ENCODE assay signal across 24 mouse cellular contexts in genomic region chr1:124950849-124951248, GRCm38 (mm10).
DNase-seq lines count a peak whose midpoint lies in the region; ATAC-seq and TF ChIP-seq lines count a peak whose summit lies in the region.
"Had no signal": no experiment of that assay in that cellular context is flagged by ENCODE, and none has a peak within 500 bp of the region (broad histone marks: within the 10 kb centered on the region; RNA-seq: fewer than 3 reads in every experiment).

No protein-coding gene starts in this region.

- no peak overlapping the region for H3K4me3 ChIP-seq in lung, embryonic 14.5 days (ENCODE audit: low read depth, low read length)
- no peak overlapping the region for H3K4me3 ChIP-seq in lung, embryonic 16.5 days (ENCODE audit: low read length)
- H3K4me3 ChIP-seq: embryonic facial prominence, embryonic 10.5 days; embryonic facial prominence, embryonic 12.5 days; forebrain, embryonic 13.5 days; forebrain, embryonic 15.5 days had no signal

- DNase-seq in lung, embryonic 14.5 days: peak; percentile 37
- no peak for DNase-seq in lung, postnatal 25 days (ENCODE audit: low spot score)
- no peak for DNase-seq in lung, adult 18-20 months
- peak; percentile 29 for DNase-seq in lung, postnatal 10 days
- no peak for DNase-seq in lung, postnatal 14 days
- DNase-seq: adrenal gland, adult 8-10 months; adrenal gland, postnatal 14 days; adrenal gland, postnatal 36 days; B cell, adult 2 months; cerebellum, adult 11-12 months; cerebellum, adult 2 months; cerebellum, adult 9-10 months; cerebellum, postnatal 10 days; cerebellum, postnatal 25 days had no signal

- H3K36me3 ChIP-seq in lung, embryonic 14.5 days (ENCODE audit: insufficient read depth): no peaks in the 10 kb centered on the region
- no peaks in the 10 kb centered on the region for H3K36me3 ChIP-seq in lung, embryonic 16.5 days (ENCODE audit: control insufficient read depth, insufficient read depth, low read length)
- H3K36me3 ChIP-seq: embryonic facial prominence, embryonic 10.5 days; embryonic facial prominence, embryonic 12.5 days; forebrain, embryonic 15.5 days; G1E had no signal

- H3K27ac ChIP-seq in lung, embryonic 14.5 days (ENCODE audit: low read depth): no peak overlapping the region
- H3K27ac ChIP-seq in lung, embryonic 16.5 days (ENCODE audit: low read length): no peak overlapping the region
- H3K27ac ChIP-seq: embryonic facial prominence, embryonic 10.5 days; embryonic facial prominence, embryonic 12.5 days; forebrain, embryonic 13.5 days; forebrain, embryonic 15.5 days had no signal

- no peak overlapping the region for H3K9ac ChIP-seq in lung, embryonic 14.5 days
- no peak overlapping the region for H3K9ac ChIP-seq in lung, embryonic 16.5 days (ENCODE audit: low read length)
- H3K9ac ChIP-seq: embryonic facial prominence, embryonic 12.5 days; forebrain, embryonic 13.5 days; forebrain, embryonic 15.5 days had no signal

- H3K4me1 ChIP-seq in lung, embryonic 14.5 days (ENCODE audit: insufficient read depth): no peaks in the 10 kb centered on the region
- no peaks in the 10 kb centered on the region for H3K4me1 ChIP-seq in lung, embryonic 16.5 days (replicated peaks; ENCODE audit: control insufficient read depth, insufficient read depth, low read length)
- H3K4me1 ChIP-seq: embryonic facial prominence, embryonic 10.5 days; embryonic facial prominence, embryonic 12.5 days; forebrain, embryonic 13.5 days; forebrain, embryonic 15.5 days had no signal

- no peak overlapping the region for H3K4me2 ChIP-seq in lung, embryonic 14.5 days
- H3K4me2 ChIP-seq in lung, embryonic 16.5 days (ENCODE audit: low read depth, low read length): no peak overlapping the region
- H3K4me2 ChIP-seq: embryonic facial prominence, embryonic 12.5 days; forebrain, embryonic 13.5 days; forebrain, embryonic 15.5 days had no signal

- no peaks in the 10 kb centered on the region for H3K27me3 ChIP-seq in lung, embryonic 14.5 days (ENCODE audit: insufficient read depth, low read length)
- H3K27me3 ChIP-seq in lung, embryonic 16.5 days (ENCODE audit: control insufficient read depth, insufficient read depth, low read depth, low read length): no peaks in the 10 kb centered on the region
- H3K27me3 ChIP-seq: CH12.LX; embryonic facial prominence, embryonic 12.5 days; forebrain, embryonic 13.5 days; forebrain, embryonic 15.5 days; Patski had no signal

- 0 out of 2 replicates have a peak, but pooled peaks have one; percentile 62 for ATAC-seq in lung, embryonic 14.5 days (ENCODE audit: insufficient read depth)
- ATAC-seq in lung, embryonic 16.5 days (ENCODE audit: low read depth): peak; percentile 79
- ATAC-seq: activated CD4-positive, CD25-positive, alpha-beta regulatory T cell, adult 4 months; CD4-positive, CD25-positive, alpha-beta regulatory T cell, adult 4 months; forebrain, embryonic 13.5 days; forebrain, embryonic 15.5 days; Patski had no signal

- H3K9me3 ChIP-seq in lung, embryonic 14.5 days (ENCODE audit: low read depth, low read length): no peaks in the 10 kb centered on the region
- H3K9me3 ChIP-seq in lung, embryonic 16.5 days (ENCODE audit: control insufficient read depth, low read length): no peaks in the 10 kb centered on the region
- H3K9me3 ChIP-seq: embryonic facial prominence, embryonic 10.5 days; forebrain, embryonic 13.5 days; forebrain, embryonic 15.5 days had no signal

- no peak for TF ChIP-seq CTCF in lung, embryonic 14.5 days (IDR thresholded peaks at IDR 0.05; ENCODE audit: low read depth)

Comparison
In these comparisons a context has a peak if more than half of its experiments do, and no peak if none do; other contexts are left out.
1. DNase-seq: peak in lung, embryonic 14.5 days (single experiment) and lung, postnatal 10 days (single experiment); none in lung, postnatal 25 days (single experiment), lung, adult 18-20 months (0 of 2) and lung, postnatal 14 days (single experiment).